Mouse (Mus musculus) intestine, embryonic 14.5 days (tissue): ENCODE measurements around the gene Cntfr. TPM values are rescaled to one million over a fixed set of nuclear protein-coding genes. Genes with fewer than 3 reads are reported as not detected.
A peak's percentile ranks its signal among the peaks of the same experiment; 100 is the strongest.

Experiments
- ATAC-seq: fragments of 200-750 bp; cut with Nextera tagmentation; replicated peaks from 2 replicates; pipeline ENCODE4 v1.8.0; 2017; ENCODE audit warnings: low read depth, moderate number of reproducible peaks, moderate TSS enrichment, moderate library complexity; ENCODE audit not compliant: low FRiP score, low TSS enrichment
- DNase-seq: peaks from one replicate; pipeline ENCODE4 v3.0.0-alpha.2; 2018; ENCODE audit warnings: low spot score
- H3K27ac ChIP-seq: fragments of 300-500 bp; sonication (generic); 2 replicates; pipeline ENCODE4 v1.5.1; 2014; ENCODE audit warnings: low read depth, mild to moderate bottlenecking, control low read depth
- H3K27me3 ChIP-seq: fragments of 300-500 bp; sonication (generic); replicated peaks from 2 replicates; pipeline ENCODE4 v1.6.1; 2014; ENCODE audit warnings: low read length, control low read depth; ENCODE audit not compliant: control insufficient read depth, insufficient read depth
- H3K36me3 ChIP-seq: fragments of 300-500 bp; sonication (generic); 2 replicates; pipeline ENCODE4 v1.6.1; 2014; ENCODE audit warnings: low read length, control low read depth; ENCODE audit not compliant: control insufficient read depth, insufficient read depth
- H3K4me1 ChIP-seq: fragments of 300-500 bp; sonication (generic); replicated peaks from 2 replicates; pipeline ENCODE4 v1.6.1; 2014; ENCODE audit warnings: low read length, control low read depth, mixed read lengths; ENCODE audit not compliant: control insufficient read depth, insufficient read depth
- H3K4me2 ChIP-seq: fragments of 300-500 bp; sonication (generic); 2 replicates; pipeline ENCODE4 v1.6.1; 2014; ENCODE audit warnings: low read length
- H3K4me3 ChIP-seq: fragments of 300-500 bp; sonication (generic); 2 replicates; pipeline ENCODE4 v1.5.1; 2014; ENCODE audit warnings: low read depth, low read length, control low read depth, mixed read lengths
- H3K9ac ChIP-seq: fragments of 300-500 bp; sonication (generic); 2 replicates; pipeline ENCODE4 v1.6.1; 2014; ENCODE audit warnings: mild to moderate bottlenecking, low read length
- H3K9me3 ChIP-seq: fragments of 300-500 bp; sonication (generic); 2 replicates; pipeline ENCODE4 v1.6.1; 2016; ENCODE audit warnings: low read length, control low read depth; ENCODE audit not compliant: control insufficient read depth
- WGBS: fragments of 180-500 bp; shearing (Covaris S2); extraction: QIAGEN DNeasy Blood & Tissue Kit; methylation state at CpG from one replicate; pipeline ENCODE4 v1.1.7; 2014; 5-methylcytosine and 5-hydroxymethylcytosine counted together
- polyA plus RNA-seq: library from polyadenylated mRNA; unstranded; fragments of >200 nt; fragmentation: Nextera tagmentation; extraction: Ambion mirVana; gene quantifications from 2 replicates; pipeline ENCODE4 v1.2.1, GENCODE M21; 2014

Gene Cntfr
- polyA plus RNA-seq, 1 experiment from 2014 or later: 6.2 TPM

GRCm38 (mm10) chr4:41677006-41677629 is 19.8 kb downstream of the Cntfr start:
- no peak overlapping the region for H3K27ac ChIP-seq
- no peak overlapping the region for H3K9ac ChIP-seq
- no peak overlapping the region for H3K4me2 ChIP-seq

GRCm38 (mm10) chr4:41676248-41677005 is 20.5 kb downstream of the Cntfr start:
- Histone ChIP-seq H3K4me2 (no peak overlapping the region), H3K9ac (no peak overlapping the region), H3K27ac (no peak overlapping the region), H3K36me3 (no peaks in the 10 kb centered on the region), H3K4me3 (no peak overlapping the region), H3K27me3 (0 out of 2 replicates have a peak, but pooled peaks cover 3% of the 10 kb centered on the region), H3K9me3 (no peaks in the 10 kb centered on the region), H3K4me1 (peaks cover 51% of the 10 kb centered on the region)
- WGBS: 47% methylated on average over 17 of the region's 17 CpGs
- no peak for DNase-seq
- ATAC-seq: no peak

More at GRCm38 (mm10) chr4:41677006-41677629, 19.8 kb downstream of the Cntfr start:
- WGBS: 44% methylated on average over 13 of the region's 13 CpGs
- Histone ChIP-seq H3K27me3 (0 out of 2 replicates have a peak, but pooled peaks cover 3% of the 10 kb centered on the region), H3K36me3 (no peaks in the 10 kb centered on the region), H3K4me3 (no peak overlapping the region), H3K9me3 (no peaks in the 10 kb centered on the region), H3K4me1 (peaks cover 47% of the 10 kb centered on the region)
- ATAC-seq (no peak; the same call in 1 of the 2 replicates), DNase-seq (no peak)

DNA sequence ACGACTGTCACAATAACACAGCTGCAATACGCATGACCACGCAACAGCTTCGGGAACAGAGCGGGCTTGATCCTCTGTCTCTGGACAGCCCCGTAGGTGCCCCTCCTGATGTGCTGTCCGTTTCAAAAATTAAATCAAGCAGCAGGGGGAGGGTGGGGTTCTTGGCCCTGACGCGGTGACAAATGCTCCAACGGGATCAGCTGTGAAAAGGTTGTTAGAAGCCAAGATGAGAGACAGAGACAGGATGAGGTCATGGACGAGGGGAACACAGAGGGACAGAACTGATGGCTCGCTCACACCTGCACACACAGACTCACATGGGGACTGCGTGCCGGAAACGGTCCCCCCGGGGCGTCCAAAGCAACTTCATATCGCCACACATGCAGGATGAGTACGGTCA is 23.7 kb downstream of the Cntfr start:
- Histone ChIP-seq H3K9me3 (no peaks in the 10 kb centered on the region), H3K36me3 (no peaks in the 10 kb centered on the region), H3K9ac (no peak overlapping the region), H3K4me3 (no peak overlapping the region), H3K4me2 (no peak overlapping the region), H3K4me1 (peaks cover 33% of the 10 kb centered on the region), H3K27ac (no peak overlapping the region), H3K27me3 (0 out of 2 replicates have a peak, but pooled peaks cover 3% of the 10 kb centered on the region)
- DNase-seq (no peak), ATAC-seq (no peak)
- WGBS: 70% methylated on average over 19 of the region's 19 CpGs

- no peak overlapping the region for H3K9ac ChIP-seq
- peaks cover 32% of the 10 kb centered on the region for H3K4me1 ChIP-seq
- no peak for DNase-seq
- no peaks in the 10 kb centered on the region for H3K9me3 ChIP-seq
- no peak for ATAC-seq
- 0 out of 2 replicates have a peak, but pooled peaks cover 3% of the 10 kb centered on the region for H3K27me3 ChIP-seq
- no peak overlapping the region for H3K27ac ChIP-seq
- H3K4me3 ChIP-seq: no peak overlapping the region
- no peak overlapping the region for H3K4me2 ChIP-seq
- no peaks in the 10 kb centered on the region for H3K36me3 ChIP-seq
- WGBS: 41% methylated on average over 8 of the region's 8 CpGs
Measured at GRCm38 (mm10) chr4:41672522-41672963, 24.3 kb downstream of the Cntfr start.

GRCm38 (mm10) chr4:41671963-41672480 is 24.9 kb downstream of the Cntfr start:
- 0 out of 2 replicates have a peak overlapping the region, but pooled peaks have one; percentile 16 for H3K27ac ChIP-seq

GRCm38 (mm10) chr4:41671500-41671899 is 25.4 kb downstream of the Cntfr start:
- peak; percentile 23; the same call in 1 of the 2 replicates for ATAC-seq
- H3K27ac ChIP-seq: 0 out of 2 replicates have a peak overlapping the region, but pooled peaks have one; percentile 16
- no peak overlapping the region for H3K9ac ChIP-seq

More at GRCm38 (mm10) chr4:41671963-41672480, 24.9 kb downstream of the Cntfr start:
- no peak overlapping the region for H3K4me2 ChIP-seq
- no peak for DNase-seq
- no peak overlapping the region for H3K4me3 ChIP-seq
- 14% methylated on average over 8 of the region's 8 CpGs for WGBS
- no peak; the same call in 1 of the 2 replicates for ATAC-seq
- H3K4me1 ChIP-seq: peaks cover 27% of the 10 kb centered on the region
- no peaks in the 10 kb centered on the region for H3K9me3 ChIP-seq
- no peak overlapping the region for H3K9ac ChIP-seq
- 0 out of 2 replicates have a peak, but pooled peaks cover 2% of the 10 kb centered on the region for H3K27me3 ChIP-seq
- H3K36me3 ChIP-seq: no peaks in the 10 kb centered on the region

DNA sequence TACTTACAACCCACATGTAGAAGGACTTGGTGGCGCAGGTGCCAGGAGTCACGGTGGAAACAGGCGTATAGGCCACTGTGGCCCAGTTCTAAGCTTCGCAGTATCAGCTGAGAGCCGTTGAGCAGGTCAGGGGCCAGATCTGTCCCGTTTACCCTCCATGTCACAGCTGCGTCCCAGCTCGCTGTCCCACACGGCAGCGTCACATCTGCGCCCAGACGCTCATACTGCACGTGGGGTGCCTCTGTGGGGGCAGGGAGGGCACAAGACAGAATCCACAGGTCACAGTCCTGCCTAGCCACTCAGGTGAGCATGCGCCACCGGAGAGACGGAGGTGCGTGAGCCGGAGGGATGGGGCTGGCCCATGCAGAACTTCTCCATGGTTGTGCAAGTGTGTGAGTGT is 26.1 kb downstream of the Cntfr start:
- no peak overlapping the region for H3K9ac ChIP-seq
- H3K4me3 ChIP-seq: no peak overlapping the region
- H3K27ac ChIP-seq: no peak overlapping the region
- 91% methylated on average over 18 of the region's 18 CpGs for WGBS
- no peaks in the 10 kb centered on the region for H3K27me3 ChIP-seq
- H3K36me3 ChIP-seq: no peaks in the 10 kb centered on the region
- no peaks in the 10 kb centered on the region for H3K9me3 ChIP-seq
- peaks cover 19% of the 10 kb centered on the region for H3K4me1 ChIP-seq
- no peak overlapping the region for H3K4me2 ChIP-seq
- no peak for ATAC-seq
- no peak for DNase-seq

More at GRCm38 (mm10) chr4:41671500-41671899, 25.4 kb downstream of the Cntfr start:
- no peaks in the 10 kb centered on the region for H3K36me3 ChIP-seq
- H3K9me3 ChIP-seq: no peaks in the 10 kb centered on the region
- 29% methylated on average over 5 of the region's 5 CpGs for WGBS
- no peak overlapping the region for H3K4me2 ChIP-seq
- peaks cover 21% of the 10 kb centered on the region for H3K4me1 ChIP-seq
- DNase-seq: no peak
- no peaks in the 10 kb centered on the region for H3K27me3 ChIP-seq
- H3K4me3 ChIP-seq: no peak overlapping the region

DNA sequence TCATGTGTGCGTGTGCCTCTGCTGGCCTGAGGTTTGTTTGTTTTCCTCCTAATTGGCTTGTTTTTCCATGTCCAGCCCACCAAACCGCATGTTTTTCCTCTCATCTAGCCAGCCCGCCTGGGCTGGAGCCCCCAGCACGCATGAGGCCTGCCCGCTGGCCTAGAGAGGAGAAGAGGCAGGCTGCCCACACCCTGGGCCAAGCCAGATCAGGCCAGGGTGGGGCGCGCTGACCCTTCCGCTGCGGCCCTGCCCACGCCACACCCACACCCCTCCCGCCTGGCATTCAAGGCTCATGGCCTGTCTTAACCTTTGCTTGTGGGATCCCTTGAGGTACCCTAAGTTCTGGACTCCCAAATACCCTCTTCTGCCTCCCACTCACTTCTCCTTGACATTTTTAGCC is 30.2 kb downstream of the Cntfr start:
- H3K9me3 ChIP-seq: no peaks in the 10 kb centered on the region
- no peak overlapping the region for H3K4me2 ChIP-seq
- no peaks in the 10 kb centered on the region for H3K36me3 ChIP-seq
- 81% methylated on average over 11 of the region's 11 CpGs for WGBS
- no peak overlapping the region for H3K4me3 ChIP-seq
- ATAC-seq (no peak), DNase-seq (no peak)
- peaks cover 32% of the 10 kb centered on the region for H3K4me1 ChIP-seq
- H3K27ac ChIP-seq: no peak overlapping the region
- H3K9ac ChIP-seq: no peak overlapping the region
- H3K27me3 ChIP-seq: no peaks in the 10 kb centered on the region
